Mouse (Mus musculus): Measurements from ENCODE around the gene Poldip3. TPM values are rescaled to one million over a fixed set of nuclear protein-coding genes. Genes with fewer than 3 reads are reported as not detected.

Poldip3 gene
- polyA plus RNA-seq, 1 experiment from 2014 or later: 163 TPM

DNA sequence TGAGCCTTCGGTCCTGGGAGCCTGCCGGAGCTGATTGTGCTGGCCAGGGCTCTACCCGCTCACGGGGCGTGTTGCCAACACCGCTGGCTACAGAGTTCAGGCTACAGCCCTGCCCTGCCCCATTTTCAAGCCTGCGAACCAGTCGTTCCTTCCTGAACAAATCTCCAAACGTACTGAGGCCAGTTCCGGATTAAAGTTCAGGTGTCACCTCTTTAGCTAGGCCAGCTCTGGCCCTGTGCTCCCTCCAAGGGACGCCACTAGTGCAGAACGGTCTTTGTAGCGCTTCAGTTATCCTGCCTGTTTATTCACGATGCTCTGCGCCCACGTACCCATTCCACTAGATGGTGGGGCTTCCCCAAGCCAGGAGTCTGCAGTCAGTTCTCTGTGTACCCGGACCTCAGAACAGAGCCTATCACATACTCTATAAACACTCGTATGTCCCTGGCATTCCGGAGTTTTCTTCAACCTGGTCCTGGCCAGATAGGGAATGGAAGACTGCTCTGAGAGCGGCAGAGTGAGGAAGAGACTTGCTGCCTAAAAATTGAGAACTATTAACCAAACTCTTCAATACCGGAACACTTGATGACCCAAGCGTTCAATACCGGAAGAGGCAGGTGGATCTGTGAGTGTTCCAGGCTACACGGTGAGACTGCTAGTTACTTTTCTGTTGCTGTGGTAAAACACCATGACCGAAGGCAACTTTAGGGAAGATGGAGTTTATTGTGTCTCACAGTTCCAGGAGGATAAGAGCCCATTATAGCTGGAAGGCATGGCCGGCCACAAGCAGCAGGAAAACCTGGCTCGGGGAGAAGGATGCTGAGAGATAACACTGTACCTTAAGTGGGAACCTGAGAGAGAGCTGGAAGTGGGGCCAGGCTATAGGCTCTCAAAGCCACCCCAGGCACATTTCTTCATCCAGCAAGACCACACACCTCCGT is 23.6 kb upstream of the Poldip3 start, which contains the start of gene Cyb5r3:
Gene Cyb5r3 (minus strand): TSS at position 101 of the 938 bp plus-strand sequence.
- H3K9ac ChIP-seq (ENCODE audit: low read depth, low read length): peak within 1 kb of the TSS; percentile 84
- no peaks in the 10 kb centered on the region for H3K9me3 ChIP-seq (ENCODE audit: control insufficient read depth, low read length)
- H3K4me2 ChIP-seq (replicated peaks; ENCODE audit: low read depth, low read length): peak within 1 kb of the TSS; percentile 84
- peak within 1 kb of the TSS; percentile 70 for H3K4me3 ChIP-seq (ENCODE audit: low read depth, low read length)
- no peaks in the 10 kb centered on the region for H3K36me3 ChIP-seq (ENCODE audit: control insufficient read depth, insufficient read depth, low read length)
- no peaks in the 10 kb centered on the region for H3K27me3 ChIP-seq (ENCODE audit: control insufficient read depth, insufficient read depth, low read length)
- peaks cover 4% of the 10 kb centered on the region; the same call in 1 of the 2 replicates for H3K4me1 ChIP-seq (replicated peaks; ENCODE audit: control insufficient read depth, insufficient read depth, low read length)
- ATAC-seq (ENCODE audit: low FRiP score) (peak; percentile 22; the same call in 1 of the 2 replicates), DNase-seq (ENCODE audit: low spot score) (no peak)
- WGBS: 40% methylated on average over 27 of the region's 28 CpGs
- H3K27ac ChIP-seq (ENCODE audit: low read depth, low read length): peak within 1 kb of the TSS; percentile 66

GRCm38 (mm10) chr15:83171712-83172481 is 22.7 kb upstream of the Poldip3 start:
- ATAC-seq (ENCODE audit: low FRiP score): peak; percentile 96
- peak overlapping the region; percentile 84 for H3K4me2 ChIP-seq (replicated peaks; ENCODE audit: low read depth, low read length)
- peak overlapping the region; percentile 70 for H3K4me3 ChIP-seq (ENCODE audit: low read depth, low read length)
- peaks cover 4% of the 10 kb centered on the region; the same call in 1 of the 2 replicates for H3K4me1 ChIP-seq (replicated peaks; ENCODE audit: control insufficient read depth, insufficient read depth, low read length)
- H3K27me3 ChIP-seq (ENCODE audit: control insufficient read depth, insufficient read depth, low read length): no peaks in the 10 kb centered on the region
- H3K27ac ChIP-seq (ENCODE audit: low read depth, low read length): peak overlapping the region; percentile 66
- H3K9ac ChIP-seq (ENCODE audit: low read depth, low read length): peak overlapping the region; percentile 84
- peak; percentile 100 for DNase-seq (ENCODE audit: low spot score)
- H3K9me3 ChIP-seq (ENCODE audit: control insufficient read depth, low read length): no peaks in the 10 kb centered on the region
- H3K36me3 ChIP-seq (ENCODE audit: control insufficient read depth, insufficient read depth, low read length): no peaks in the 10 kb centered on the region
- under 1% methylated on average over 66 of the region's 67 CpGs for WGBS

DNA sequence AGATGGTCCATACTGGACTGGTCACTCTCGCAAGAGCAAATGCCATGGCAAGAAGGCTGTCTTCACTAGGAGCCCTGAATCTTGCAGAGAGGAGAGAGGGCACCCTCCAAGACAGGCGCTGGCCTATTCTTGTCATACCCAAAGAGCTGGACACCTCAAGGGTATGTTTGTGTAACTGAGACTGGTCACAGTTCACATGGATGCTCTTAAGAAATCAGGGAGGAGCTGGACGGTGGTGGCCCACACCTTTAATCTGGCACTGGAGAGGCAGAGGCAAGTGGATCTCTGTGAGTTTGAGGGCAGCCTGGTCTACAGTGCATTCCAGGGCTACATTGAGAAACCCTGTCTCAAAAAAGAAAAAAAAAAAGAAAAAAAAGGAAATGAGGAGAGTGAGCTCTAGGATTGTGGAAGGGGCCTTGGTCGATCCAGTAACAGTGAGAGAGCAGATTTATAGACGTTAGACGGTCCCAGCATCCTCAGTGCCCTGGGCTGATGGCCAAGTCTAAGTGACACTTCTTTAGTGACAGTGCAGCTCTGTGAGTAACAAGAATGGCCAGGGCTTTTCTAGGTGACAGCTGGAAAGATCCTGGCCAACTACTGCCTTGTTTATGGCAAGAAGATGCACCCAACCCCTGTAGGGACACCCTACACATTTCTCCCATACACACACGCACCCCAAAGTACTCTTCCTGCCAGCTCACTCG is 21.9 kb upstream of the Poldip3 start:
- H3K4me2 ChIP-seq (replicated peaks; ENCODE audit: low read depth, low read length): peak overlapping the region; percentile 84
- H3K4me3 ChIP-seq (ENCODE audit: low read depth, low read length): peak overlapping the region; percentile 70
- WGBS: 63% methylated on average over 8 of the region's 8 CpGs
- H3K36me3 ChIP-seq (ENCODE audit: control insufficient read depth, insufficient read depth, low read length): no peaks in the 10 kb centered on the region
- DNase-seq (ENCODE audit: low spot score) (no peak), ATAC-seq (ENCODE audit: low FRiP score) (no peak)
- no peaks in the 10 kb centered on the region for H3K9me3 ChIP-seq (ENCODE audit: control insufficient read depth, low read length)
- H3K4me1 ChIP-seq (replicated peaks; ENCODE audit: control insufficient read depth, insufficient read depth, low read length): peaks cover 4% of the 10 kb centered on the region; the same call in 1 of the 2 replicates
- no peaks in the 10 kb centered on the region for H3K27me3 ChIP-seq (ENCODE audit: control insufficient read depth, insufficient read depth, low read length)
- peak overlapping the region; percentile 84 for H3K9ac ChIP-seq (ENCODE audit: low read depth, low read length)
- 0 out of 2 replicates have a peak overlapping the region, but pooled peaks have one; percentile 66 for H3K27ac ChIP-seq (ENCODE audit: low read depth, low read length)

DNA sequence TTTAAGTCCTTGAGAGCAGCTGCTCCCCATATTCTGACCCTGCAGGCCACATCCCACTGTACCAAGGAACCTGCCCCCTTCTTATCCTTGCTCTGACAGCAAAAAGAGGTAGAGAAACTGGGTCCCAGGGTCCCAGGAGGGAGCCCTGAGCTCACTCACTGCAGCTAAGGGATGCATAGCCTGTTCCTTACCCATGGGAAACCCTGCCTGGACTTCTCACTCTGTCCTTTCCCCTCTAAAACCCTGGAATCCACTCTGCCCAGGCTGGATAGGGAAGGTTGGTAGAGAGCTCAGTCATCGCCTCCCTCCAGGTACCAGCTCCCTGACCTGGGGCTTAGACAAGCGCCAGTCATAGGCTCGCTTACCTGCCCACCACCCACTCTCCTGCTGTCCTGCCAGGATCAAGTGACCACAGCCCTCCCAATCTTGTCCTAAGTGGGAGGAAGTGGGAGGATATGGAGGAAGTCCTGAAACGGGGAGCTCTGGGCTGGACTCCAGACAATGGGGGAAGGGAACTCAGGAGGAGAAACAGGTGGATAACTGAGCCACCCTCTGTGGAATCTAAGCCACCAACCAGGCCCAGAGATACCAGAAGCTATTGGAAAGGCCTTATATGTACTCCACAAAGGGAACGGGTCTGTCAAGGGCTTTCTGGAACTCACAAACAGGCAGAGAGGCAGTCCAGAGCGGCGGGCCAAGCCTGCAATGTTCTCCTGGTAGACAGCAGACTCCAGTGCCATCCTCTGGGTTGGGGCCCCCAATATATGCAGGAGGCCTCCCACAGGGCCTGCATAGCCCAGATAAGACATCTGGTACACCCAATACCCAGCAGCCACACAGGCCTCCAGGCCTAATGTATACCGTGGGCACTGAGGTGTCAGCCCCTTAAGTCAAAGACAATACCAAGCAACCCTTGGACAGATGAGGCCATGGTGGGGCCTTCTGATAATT is 20.9 kb upstream of the Poldip3 start:
- Histone ChIP-seq H3K4me2 (replicated peaks; ENCODE audit: low read depth, low read length) (no peak overlapping the region), H3K27me3 (ENCODE audit: control insufficient read depth, insufficient read depth, low read length) (no peaks in the 10 kb centered on the region), H3K9me3 (ENCODE audit: control insufficient read depth, low read length) (no peaks in the 10 kb centered on the region), H3K27ac (ENCODE audit: low read depth, low read length) (no peak overlapping the region), H3K4me1 (replicated peaks; ENCODE audit: control insufficient read depth, insufficient read depth, low read length) (peaks cover 4% of the 10 kb centered on the region; the same call in 1 of the 2 replicates), H3K4me3 (ENCODE audit: low read depth, low read length) (no peak overlapping the region), H3K9ac (ENCODE audit: low read depth, low read length) (peak overlapping the region; percentile 3; the same call in 1 of the 2 replicates), H3K36me3 (ENCODE audit: control insufficient read depth, insufficient read depth, low read length) (no peaks in the 10 kb centered on the region)
- WGBS: 87% methylated on average over 8 of the region's 8 CpGs
- DNase-seq (ENCODE audit: low spot score) (no peak), ATAC-seq (ENCODE audit: low FRiP score) (no peak)

DNA sequence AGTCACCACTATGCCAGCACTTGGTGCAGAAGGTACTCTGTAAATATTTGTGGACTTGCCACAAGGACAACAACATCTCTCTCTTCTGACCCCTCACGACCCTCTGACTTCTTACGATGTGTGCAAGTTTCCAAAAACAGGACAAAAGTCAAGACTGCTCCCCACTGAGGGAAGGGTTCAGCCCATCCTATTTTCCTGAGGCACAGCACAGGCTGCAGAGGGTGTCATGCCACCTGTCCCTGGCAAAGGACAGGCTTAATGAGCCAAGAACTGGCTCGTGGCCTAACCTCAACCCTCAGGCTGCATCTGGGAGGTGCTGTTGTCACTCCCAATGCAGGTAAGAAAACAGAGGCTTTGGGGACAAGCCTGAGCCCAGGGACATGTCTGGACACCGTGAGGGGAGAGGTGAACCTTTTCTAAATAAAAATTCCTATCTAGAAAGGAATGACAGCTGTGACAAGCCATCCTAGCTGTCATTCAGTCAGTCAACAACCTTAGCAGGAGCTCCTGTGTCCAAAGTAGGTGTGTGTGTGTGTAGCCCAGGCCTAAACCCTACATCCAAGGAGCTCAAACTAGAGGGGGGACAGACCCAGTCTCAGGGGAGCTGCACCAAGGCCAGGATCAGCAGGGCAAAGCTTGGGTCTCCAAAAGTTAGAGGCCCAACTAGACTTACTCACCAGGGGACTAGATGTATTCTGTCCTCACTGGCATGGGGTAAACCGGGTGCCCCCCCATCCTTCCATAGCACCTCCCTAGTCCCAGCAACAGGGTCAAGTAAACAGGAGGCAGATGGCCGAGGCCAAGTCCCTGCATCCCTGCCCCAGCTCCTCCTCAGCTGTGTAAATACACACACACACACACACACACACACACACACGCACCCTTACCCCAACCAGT is 19.9 kb upstream of the Poldip3 start:
- peaks cover 4% of the 10 kb centered on the region; the same call in 1 of the 2 replicates for H3K4me1 ChIP-seq (replicated peaks; ENCODE audit: control insufficient read depth, insufficient read depth, low read length)
- DNase-seq (ENCODE audit: low spot score) (no peak), ATAC-seq (ENCODE audit: low FRiP score) (no peak)
- H3K36me3 ChIP-seq (ENCODE audit: control insufficient read depth, insufficient read depth, low read length): no peaks in the 10 kb centered on the region
- H3K27me3 ChIP-seq (ENCODE audit: control insufficient read depth, insufficient read depth, low read length): no peaks in the 10 kb centered on the region
- H3K4me2 ChIP-seq (replicated peaks; ENCODE audit: low read depth, low read length): no peak overlapping the region
- no peak overlapping the region for H3K4me3 ChIP-seq (ENCODE audit: low read depth, low read length)
- no peaks in the 10 kb centered on the region for H3K9me3 ChIP-seq (ENCODE audit: control insufficient read depth, low read length)
- WGBS: 70% methylated on average over 7 of the region's 7 CpGs
- no peak overlapping the region for H3K27ac ChIP-seq (ENCODE audit: low read depth, low read length)
- no peak overlapping the region; the same call in 1 of the 2 replicates for H3K9ac ChIP-seq (ENCODE audit: low read depth, low read length)

GRCm38 (mm10) chr15:83168311-83168710 is 19.1 kb upstream of the Poldip3 start:
- Histone ChIP-seq H3K9ac (ENCODE audit: low read depth, low read length) (no peak overlapping the region), H3K9me3 (ENCODE audit: control insufficient read depth, low read length) (no peaks in the 10 kb centered on the region), H3K27ac (ENCODE audit: low read depth, low read length) (no peak overlapping the region), H3K4me1 (replicated peaks; ENCODE audit: control insufficient read depth, insufficient read depth, low read length) (peaks cover 4% of the 10 kb centered on the region; the same call in 1 of the 2 replicates), H3K4me2 (replicated peaks; ENCODE audit: low read depth, low read length) (no peak overlapping the region), H3K36me3 (ENCODE audit: control insufficient read depth, insufficient read depth, low read length) (no peaks in the 10 kb centered on the region), H3K27me3 (ENCODE audit: control insufficient read depth, insufficient read depth, low read length) (no peaks in the 10 kb centered on the region), H3K4me3 (ENCODE audit: low read depth, low read length) (no peak overlapping the region)
- 88% methylated on average over 3 of the region's 3 CpGs for WGBS
- ATAC-seq (ENCODE audit: low FRiP score): no peak
- no peak for DNase-seq (ENCODE audit: low spot score)

DNA sequence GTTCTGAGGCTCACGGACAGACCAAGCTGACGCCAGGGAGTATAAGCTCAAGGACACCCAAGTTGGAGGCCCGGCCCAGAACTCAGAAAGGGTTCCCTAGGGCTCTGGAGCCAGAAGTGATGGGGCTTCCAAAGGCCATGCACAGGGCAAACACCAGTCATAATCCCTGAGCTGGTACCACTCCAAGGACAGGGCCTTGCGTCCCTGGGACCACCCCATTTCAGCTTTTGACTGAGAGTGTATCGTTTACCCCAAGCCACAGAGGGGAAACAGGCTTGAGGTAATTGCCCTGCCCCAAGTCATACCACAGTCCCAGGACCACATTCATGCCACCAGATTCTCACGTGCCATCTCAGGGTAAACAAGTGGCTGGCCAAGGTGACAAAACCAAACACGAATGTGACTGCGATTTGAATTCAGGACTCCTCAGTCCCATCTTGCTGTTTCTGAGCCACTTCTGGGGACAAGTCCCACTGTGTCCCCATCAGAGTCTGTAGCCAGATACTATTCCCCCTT is 18.4 kb upstream of the Poldip3 start:
- 0 out of 2 replicates have a peak, but pooled peaks cover 4% of the 10 kb centered on the region for H3K4me1 ChIP-seq (replicated peaks; ENCODE audit: control insufficient read depth, insufficient read depth, low read length)
- no peaks in the 10 kb centered on the region for H3K36me3 ChIP-seq (ENCODE audit: control insufficient read depth, insufficient read depth, low read length)
- H3K4me2 ChIP-seq (replicated peaks; ENCODE audit: low read depth, low read length): no peak overlapping the region
- ATAC-seq (ENCODE audit: low FRiP score): no peak
- no peak for DNase-seq (ENCODE audit: low spot score)
- H3K27me3 ChIP-seq (ENCODE audit: control insufficient read depth, insufficient read depth, low read length): no peaks in the 10 kb centered on the region
- 90% methylated on average over 8 of the region's 8 CpGs for WGBS
- no peak overlapping the region for H3K27ac ChIP-seq (ENCODE audit: low read depth, low read length)
- H3K9me3 ChIP-seq (ENCODE audit: control insufficient read depth, low read length): no peaks in the 10 kb centered on the region
- H3K9ac ChIP-seq (ENCODE audit: low read depth, low read length): no peak overlapping the region
- no peak overlapping the region for H3K4me3 ChIP-seq (ENCODE audit: low read depth, low read length)
